Mouse (Mus musculus) monocyte, adult 2 months (primary cell): ENCODE measurements around the gene Cacna1c.

ENCODE experiments used
- DNase-seq, 2 experiments: peaks; one replicate each; pipeline ENCODE4 v3.0.0; 2022; ENCODE audit warnings: low spot score in 2 of 2, low read depth in 1 of 2

Gene Cacna1c

GRCm38 (mm10) chr6:119058896-119059295 is 137.3 kb downstream of the Cacna1c start:
- DNase-seq: no peak

- DNase-seq: no peak
Measured at GRCm38 (mm10) chr6:119058461-119058860, 137.8 kb downstream of the Cacna1c start.

- no peak for DNase-seq
Measured at GRCm38 (mm10) chr6:119057076-119057479, 139.1 kb downstream of the Cacna1c start.

GRCm38 (mm10) chr6:119052801-119053200 is 143.4 kb downstream of the Cacna1c start:
- no peak for DNase-seq

GRCm38 (mm10) chr6:119052366-119052765 is 143.9 kb downstream of the Cacna1c start:
- DNase-seq: no peak

GRCm38 (mm10) chr6:119051721-119052120 is 144.5 kb downstream of the Cacna1c start:
- no peak for DNase-seq

- DNase-seq: no peak
Measured at GRCm38 (mm10) chr6:119047340-119047739, 148.9 kb downstream of the Cacna1c start.

- no peak for DNase-seq
Measured at GRCm38 (mm10) chr6:119045498-119045897, 150.7 kb downstream of the Cacna1c start.

- no peak for DNase-seq
Measured at GRCm38 (mm10) chr6:119044148-119044547, 152.1 kb downstream of the Cacna1c start.

- no peak for DNase-seq
Measured at GRCm38 (mm10) chr6:119042803-119043202, 153.4 kb downstream of the Cacna1c start.

- no peak for DNase-seq
Measured at GRCm38 (mm10) chr6:119040961-119041360, 155.3 kb downstream of the Cacna1c start.

- DNase-seq: no peak
Measured at GRCm38 (mm10) chr6:119039815-119040214, 156.4 kb downstream of the Cacna1c start.

GRCm38 (mm10) chr6:119039293-119039692 is 156.9 kb downstream of the Cacna1c start:
- DNase-seq: no peak

- no peak for DNase-seq
Measured at GRCm38 (mm10) chr6:119037815-119038214, 158.4 kb downstream of the Cacna1c start.

- no peak for DNase-seq
Measured at GRCm38 (mm10) chr6:119037047-119037446, 159.2 kb downstream of the Cacna1c start.

GRCm38 (mm10) chr6:119035361-119035760 is 160.9 kb downstream of the Cacna1c start:
- no peak for DNase-seq

- no peak for DNase-seq
Measured at GRCm38 (mm10) chr6:119034947-119035346, 161.3 kb downstream of the Cacna1c start.

- DNase-seq: no peak
Measured at GRCm38 (mm10) chr6:119027880-119028279, 168.3 kb downstream of the Cacna1c start.

- DNase-seq: no peak
Measured at GRCm38 (mm10) chr6:119022850-119023249, 173.4 kb downstream of the Cacna1c start.

- no peak for DNase-seq
Measured at GRCm38 (mm10) chr6:119021226-119021625, 175.0 kb downstream of the Cacna1c start.

GRCm38 (mm10) chr6:119018956-119019355 is 177.3 kb downstream of the Cacna1c start:
- no peak for DNase-seq

- DNase-seq: no peak
Measured at GRCm38 (mm10) chr6:119018256-119018655, 178.0 kb downstream of the Cacna1c start.

- DNase-seq: no peak
Measured at GRCm38 (mm10) chr6:119017498-119017897, 178.7 kb downstream of the Cacna1c start.

GRCm38 (mm10) chr6:119015346-119015745 is 180.9 kb downstream of the Cacna1c start:
- no peak for DNase-seq
